ENCODE assay signal across 21 mouse cellular contexts in the genomic region with DNA sequence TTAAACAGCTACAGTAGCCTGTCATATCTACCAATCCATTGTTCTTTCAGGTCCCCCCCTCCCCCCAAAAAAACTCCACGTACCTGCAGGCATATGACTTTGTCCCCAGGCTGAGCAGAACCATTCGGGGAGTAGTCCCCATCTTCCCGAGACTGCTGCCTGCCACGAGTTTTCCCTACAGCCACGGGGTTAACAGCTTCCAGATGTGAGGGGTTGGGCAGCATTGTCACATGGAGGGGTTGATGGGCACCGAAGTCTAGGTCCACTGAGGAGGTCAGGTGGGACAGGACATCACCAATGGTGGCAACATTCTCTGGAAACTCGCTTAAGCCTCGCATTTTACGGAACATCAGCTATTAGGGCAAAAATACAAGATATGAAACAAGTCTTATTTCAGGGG.
"Had no signal": no experiment of that assay in that cellular context is flagged by ENCODE, and none has a peak within 500 bp of the region (broad histone marks: within the 10 kb centered on the region; RNA-seq: fewer than 3 reads in every experiment).

No protein-coding gene starts in this region.

- H3K4me3 ChIP-seq: kidney, embryonic 15.5 days; left cerebral cortex, adult 2 months; limb, embryonic 13.5 days; liver, embryonic 13.5 days; midbrain, embryonic 12.5 days; midbrain, embryonic 15.5 days; neural tube, embryonic 12.5 days; neural tube, embryonic 15.5 days; stomach, embryonic 15.5 days had no signal

- H3K27me3 ChIP-seq: kidney, embryonic 15.5 days; limb, embryonic 13.5 days; liver, embryonic 13.5 days; midbrain, embryonic 12.5 days; midbrain, embryonic 15.5 days; neural tube, embryonic 12.5 days; neural tube, embryonic 15.5 days; stomach, embryonic 15.5 days had no signal

- H3K27ac ChIP-seq: kidney, embryonic 15.5 days; left cerebral cortex, adult 2 months; limb, embryonic 13.5 days; liver, embryonic 13.5 days; midbrain, embryonic 12.5 days; midbrain, embryonic 15.5 days; neural tube, embryonic 12.5 days; neural tube, embryonic 15.5 days; stomach, embryonic 15.5 days had no signal

- H3K9me3 ChIP-seq: kidney, embryonic 15.5 days; limb, embryonic 13.5 days; liver, embryonic 13.5 days; midbrain, embryonic 12.5 days; midbrain, embryonic 15.5 days; neural tube, embryonic 12.5 days; neural tube, embryonic 15.5 days; stomach, embryonic 15.5 days had no signal

- H3K36me3 ChIP-seq: stomach, embryonic 15.5 days had no signal

- H3K4me1 ChIP-seq: liver, embryonic 13.5 days; midbrain, embryonic 12.5 days; midbrain, embryonic 15.5 days; neural tube, embryonic 12.5 days; neural tube, embryonic 15.5 days; stomach, embryonic 15.5 days had no signal

- H3K9ac ChIP-seq: kidney, embryonic 15.5 days; limb, embryonic 13.5 days; liver, embryonic 13.5 days; midbrain, embryonic 12.5 days; midbrain, embryonic 15.5 days; neural tube, embryonic 12.5 days; neural tube, embryonic 15.5 days; stomach, embryonic 15.5 days had no signal

- ATAC-seq: midbrain, embryonic 15.5 days had no signal

- DNase-seq: kidney, postnatal 10 days; kidney, postnatal 36 days; layer of hippocampus, postnatal 36 days; liver; liver, embryonic 13.5 days; lung, adult 2 months; lung, postnatal 14 days; lung, postnatal 4 days; retina, postnatal 1 day; right cerebral cortex, postnatal 25 days; spleen, adult 18-20 months; thymus, adult 18-20 months; thymus, postnatal 36 days had no signal

- H3K4me2 ChIP-seq: kidney, embryonic 15.5 days; limb, embryonic 13.5 days; liver, embryonic 13.5 days; midbrain, embryonic 12.5 days; midbrain, embryonic 15.5 days; neural tube, embryonic 12.5 days; neural tube, embryonic 15.5 days; stomach, embryonic 15.5 days had no signal
